Mouse (Mus musculus): ENCODE results near the gene 9330182O14Rik. TPM values are rescaled to one million over a fixed set of nuclear protein-coding genes. Genes with fewer than 3 reads are reported as not detected.

Gene 9330182O14Rik
- total and polyA plus RNA-seq, 2 experiments from 2014 or later = not detected

GRCm38 (mm10) chr15:40166560-40167275, 32.6 kb downstream of the 9330182O14Rik start:
- Histone ChIP-seq H3K4me1 (ENCODE audit: insufficient read depth, low read length) (no peaks in the 10 kb centered on the region), H3K4me2 (ENCODE audit: low read depth, low read length) (peak overlapping the region; percentile 44), H3K27me3 (ENCODE audit: insufficient read depth, low read length) (no peaks in the 10 kb centered on the region), H3K9ac (replicated peaks; ENCODE audit: low read length) (no peak overlapping the region), H3K27ac (no peak overlapping the region), H3K36me3 (ENCODE audit: insufficient read depth, low read length) (no peaks in the 10 kb centered on the region), H3K9me3 (ENCODE audit: low read length) (no peaks in the 10 kb centered on the region), H3K4me3 (ENCODE audit: low read length) (no peak overlapping the region)
- peak; percentile 83 for DNase-seq (ENCODE audit: low spot score)
- ATAC-seq = peak; percentile 50
- WGBS = 27% methylated on average over 9 of the region's 9 CpGs
- TF ChIP-seq CTCF (IDR thresholded peaks at IDR 0.05; ENCODE audit: low read depth) = peak; percentile 84

GRCm38 (mm10) chr15:40167276-40168139, 33.3 kb downstream of the 9330182O14Rik start:
- H3K4me1 ChIP-seq (ENCODE audit: insufficient read depth, low read length) = no peaks in the 10 kb centered on the region
- ATAC-seq = 0 out of 2 replicates have a peak, but pooled peaks have one; percentile 8
- WGBS = 44% methylated on average over 26 of the region's 26 CpGs
- peak overlapping the region; percentile 44 for H3K4me2 ChIP-seq (ENCODE audit: low read depth, low read length)
- no peak overlapping the region for H3K4me3 ChIP-seq (ENCODE audit: low read length)
- H3K9me3 ChIP-seq (ENCODE audit: low read length) = no peaks in the 10 kb centered on the region
- H3K27ac ChIP-seq = peak overlapping the region; percentile 4; the same call in 1 of the 2 replicates
- no peaks in the 10 kb centered on the region for H3K36me3 ChIP-seq (ENCODE audit: insufficient read depth, low read length)
- DNase-seq (ENCODE audit: low spot score) = peak; percentile 31
- H3K9ac ChIP-seq (replicated peaks; ENCODE audit: low read length) = no peak overlapping the region
- TF ChIP-seq CTCF (IDR thresholded peaks at IDR 0.05; ENCODE audit: low read depth) = no peak
- no peaks in the 10 kb centered on the region for H3K27me3 ChIP-seq (ENCODE audit: insufficient read depth, low read length)

GRCm38 (mm10) chr15:40168140-40168688, 34.0 kb downstream of the 9330182O14Rik start:
- Histone ChIP-seq H3K4me1 (ENCODE audit: insufficient read depth, low read length) (no peaks in the 10 kb centered on the region), H3K4me2 (ENCODE audit: low read depth, low read length) (peak overlapping the region; percentile 44), H3K27ac (peak overlapping the region; percentile 4; the same call in 1 of the 2 replicates), H3K36me3 (ENCODE audit: insufficient read depth, low read length) (no peaks in the 10 kb centered on the region), H3K4me3 (ENCODE audit: low read length) (no peak overlapping the region), H3K9ac (replicated peaks; ENCODE audit: low read length) (no peak overlapping the region), H3K27me3 (ENCODE audit: insufficient read depth, low read length) (no peaks in the 10 kb centered on the region), H3K9me3 (ENCODE audit: low read length) (no peaks in the 10 kb centered on the region)
- ATAC-seq = 0 out of 2 replicates have a peak, but pooled peaks have one; percentile 36
- 46% methylated on average over 10 of the region's 10 CpGs for WGBS
- TF ChIP-seq CTCF (IDR thresholded peaks at IDR 0.05; ENCODE audit: low read depth) = no peak
- DNase-seq (ENCODE audit: low spot score) = no peak

GRCm38 (mm10) chr15:40169061-40169460, 34.9 kb downstream of the 9330182O14Rik start:
- Histone ChIP-seq H3K27me3 (ENCODE audit: insufficient read depth, low read length) (no peaks in the 10 kb centered on the region), H3K9ac (replicated peaks; ENCODE audit: low read length) (no peak overlapping the region), H3K36me3 (ENCODE audit: insufficient read depth, low read length) (no peaks in the 10 kb centered on the region), H3K4me2 (ENCODE audit: low read depth, low read length) (no peak overlapping the region), H3K9me3 (ENCODE audit: low read length) (no peaks in the 10 kb centered on the region), H3K27ac (no peak overlapping the region), H3K4me1 (ENCODE audit: insufficient read depth, low read length) (no peaks in the 10 kb centered on the region), H3K4me3 (ENCODE audit: low read length) (no peak overlapping the region)
- ATAC-seq = no peak
- no peak for DNase-seq (ENCODE audit: low spot score)
- TF ChIP-seq CTCF (IDR thresholded peaks at IDR 0.05; ENCODE audit: low read depth) = no peak
- WGBS = 73% methylated on average over 5 of the region's 5 CpGs

GRCm38 (mm10) chr15:40169705-40170104, 35.5 kb downstream of the 9330182O14Rik start:
- Histone ChIP-seq H3K9me3 (ENCODE audit: low read length) (no peaks in the 10 kb centered on the region), H3K9ac (replicated peaks; ENCODE audit: low read length) (no peak overlapping the region), H3K27me3 (ENCODE audit: insufficient read depth, low read length) (no peaks in the 10 kb centered on the region), H3K4me3 (ENCODE audit: low read length) (peak overlapping the region; percentile 22), H3K36me3 (ENCODE audit: insufficient read depth, low read length) (no peaks in the 10 kb centered on the region), H3K4me1 (ENCODE audit: insufficient read depth, low read length) (no peaks in the 10 kb centered on the region), H3K4me2 (ENCODE audit: low read depth, low read length) (peak overlapping the region; percentile 46), H3K27ac (no peak overlapping the region)
- no peak for TF ChIP-seq CTCF (IDR thresholded peaks at IDR 0.05; ENCODE audit: low read depth)
- DNase-seq (ENCODE audit: low spot score) (peak; percentile 66), ATAC-seq (peak; percentile 80)
- 16% methylated on average over 13 of the region's 13 CpGs for WGBS

- no peak overlapping the region for H3K27ac ChIP-seq
- H3K9me3 ChIP-seq (ENCODE audit: low read length) = no peaks in the 10 kb centered on the region
- H3K27me3 ChIP-seq (ENCODE audit: insufficient read depth, low read length) = no peaks in the 10 kb centered on the region
- TF ChIP-seq CTCF (IDR thresholded peaks at IDR 0.05; ENCODE audit: low read depth) = no peak
- H3K4me2 ChIP-seq (ENCODE audit: low read depth, low read length) = no peak overlapping the region
- H3K36me3 ChIP-seq (ENCODE audit: insufficient read depth, low read length) = no peaks in the 10 kb centered on the region
- no peak for DNase-seq (ENCODE audit: low spot score)
- no peak overlapping the region for H3K4me3 ChIP-seq (ENCODE audit: low read length)
- no peaks in the 10 kb centered on the region for H3K4me1 ChIP-seq (ENCODE audit: insufficient read depth, low read length)
- no peak overlapping the region for H3K9ac ChIP-seq (replicated peaks; ENCODE audit: low read length)
- no peak for ATAC-seq
- 31% methylated on average over 2 of the region's 2 CpGs for WGBS
Measured at GRCm38 (mm10) chr15:40179423-40179822, 45.3 kb downstream of the 9330182O14Rik start.

Measured in hindbrain, postnatal 0 days (tissue).